In the genomic region with DNA sequence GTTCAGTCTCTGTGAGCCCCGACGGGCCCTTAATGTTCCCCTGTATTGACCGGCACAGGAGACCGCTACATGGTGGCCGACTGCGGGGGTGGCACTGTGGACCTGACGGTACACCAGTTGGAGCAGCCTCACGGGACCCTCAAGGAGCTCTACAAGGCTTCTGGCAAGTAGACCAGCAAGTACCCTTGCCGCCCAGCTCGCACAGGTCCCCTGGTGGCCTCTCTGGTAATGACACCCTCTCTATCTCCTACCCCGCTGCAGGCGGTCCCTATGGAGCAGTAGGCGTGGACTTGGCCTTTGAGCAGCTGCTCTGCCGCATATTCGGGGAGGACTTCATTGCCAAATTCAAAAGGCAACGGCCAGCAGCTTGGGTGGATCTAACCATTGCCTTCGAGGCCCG, we compare ENCODE assay signal across 9 mouse cellular contexts. TPM values are rescaled to one million over a fixed set of nuclear protein-coding genes. Genes with fewer than 3 reads are reported as not detected.
DNase-seq lines count a peak whose midpoint lies in the region; ATAC-seq and TF ChIP-seq lines count a peak whose summit lies in the region.
"Had no signal": no experiment of that assay in that cellular context is flagged by ENCODE, and none has a peak within 500 bp of the region (broad histone marks: within the 10 kb centered on the region; RNA-seq: fewer than 3 reads in every experiment).

No protein-coding gene starts in this region.

- H3K4me1 ChIP-seq in intestine, postnatal 0 days (replicated peaks; ENCODE audit: control insufficient read depth, insufficient read depth, low read length), result no peaks in the 10 kb centered on the region
- 0 out of 2 replicates have a peak, but pooled peaks cover 2% of the 10 kb centered on the region for H3K4me1 ChIP-seq in limb, embryonic 11.5 days (ENCODE audit: control insufficient read depth, insufficient read depth, low read length)
- 0 out of 2 replicates have a peak, but pooled peaks cover 3% of the 10 kb centered on the region for H3K4me1 ChIP-seq in midbrain, embryonic 14.5 days (ENCODE audit: control insufficient read depth, insufficient read depth, low read length)

- 27% methylated on average over 18 of the region's 18 CpGs for WGBS in intestine, postnatal 0 days
- WGBS in limb, embryonic 11.5 days, result 25% methylated on average over 18 of the region's 18 CpGs
- WGBS in midbrain, embryonic 14.5 days, result 29% methylated on average over 18 of the region's 18 CpGs

- ATAC-seq in common myeloid progenitor, adult 5-6 weeks (replicated peaks; ENCODE audit: low read depth, poor library complexity, severe bottlenecking), result peak; percentile 92
- ATAC-seq in intestine, postnatal 0 days, result peak; percentile 69
- ATAC-seq in limb, embryonic 11.5 days (ENCODE audit: insufficient number of reproducible peaks, low FRiP score, low TSS enrichment, low read depth), result 0 out of 2 replicates have a peak, but pooled peaks have one; percentile 14
- ATAC-seq in midbrain, embryonic 14.5 days (ENCODE audit: low FRiP score, low TSS enrichment), result no peak; the same call in 1 of the 2 replicates
- ATAC-seq: Patski had no signal

- TF ChIP-seq CTCF in intestine, postnatal 0 days (IDR thresholded peaks at IDR 0.05; ENCODE audit: low read depth), result peak; percentile 88

- H3K4me3 ChIP-seq in intestine, postnatal 0 days (ENCODE audit: low read depth, low read length), result no peak overlapping the region
- H3K4me3 ChIP-seq in limb, embryonic 11.5 days (ENCODE audit: low read depth, low read length), result no peak overlapping the region
- no peak overlapping the region for H3K4me3 ChIP-seq in midbrain, embryonic 14.5 days (replicated peaks; ENCODE audit: low read depth, low read length)

- no peak overlapping the region for H3K27ac ChIP-seq in intestine, postnatal 0 days (ENCODE audit: low read depth, low read length)
- H3K27ac ChIP-seq in limb, embryonic 11.5 days (replicated peaks; ENCODE audit: low read depth, low read length), result no peak overlapping the region
- H3K27ac ChIP-seq in midbrain, embryonic 14.5 days (replicated peaks; ENCODE audit: low read depth, low read length), result no peak overlapping the region

- H3K9me3 ChIP-seq in intestine, postnatal 0 days (ENCODE audit: control insufficient read depth), result no peaks in the 10 kb centered on the region
- H3K9me3 ChIP-seq in limb, embryonic 11.5 days (ENCODE audit: control insufficient read depth, low read length), result no peaks in the 10 kb centered on the region
- no peaks in the 10 kb centered on the region for H3K9me3 ChIP-seq in midbrain, embryonic 14.5 days (ENCODE audit: control insufficient read depth, low read length)

- peak overlapping the region; percentile 52 for H3K4me2 ChIP-seq in intestine, postnatal 0 days (replicated peaks; ENCODE audit: low read depth)
- no peak overlapping the region for H3K4me2 ChIP-seq in limb, embryonic 11.5 days (ENCODE audit: low read depth, severe bottlenecking)
- H3K4me2 ChIP-seq in midbrain, embryonic 14.5 days (ENCODE audit: low read length), result no peak overlapping the region

- peak; percentile 73 to 89 for DNase-seq in adrenal gland, adult (ENCODE audit: inconsistent age in 2 of 2, low spot score in 1 of 2)
- DNase-seq in adrenal gland, adult 8-10 months, result no peak
- DNase-seq in gastrocnemius, postnatal 25 days, result peak; percentile 75
- peak; percentile 85 for DNase-seq in limb, embryonic 11.5 days (ENCODE audit: low spot score)
- DNase-seq in midbrain, embryonic 14.5 days, result peak; percentile 61
- peak; percentile 85 to 92 for DNase-seq in spleen, postnatal 10 days (ENCODE audit: low spot score in 2 of 2)

- H3K27me3 ChIP-seq in intestine, postnatal 0 days (replicated peaks; ENCODE audit: control insufficient read depth, insufficient read depth, low read length), result no peaks in the 10 kb centered on the region
- no peaks in the 10 kb centered on the region for H3K27me3 ChIP-seq in limb, embryonic 11.5 days (ENCODE audit: control insufficient read depth, insufficient read depth, low read length)
- no peaks in the 10 kb centered on the region for H3K27me3 ChIP-seq in midbrain, embryonic 14.5 days (ENCODE audit: control insufficient read depth, insufficient read depth, low read length)
- H3K27me3 ChIP-seq: Patski had no signal

- H3K9ac ChIP-seq in intestine, postnatal 0 days (ENCODE audit: low read depth, low read length), result no peak overlapping the region
- H3K9ac ChIP-seq in limb, embryonic 11.5 days (ENCODE audit: low read length), result no peak overlapping the region
- H3K9ac ChIP-seq in midbrain, embryonic 14.5 days (replicated peaks; ENCODE audit: low read length), result no peak overlapping the region

- H3K36me3 ChIP-seq in intestine, postnatal 0 days (ENCODE audit: control insufficient read depth, insufficient read depth), result peaks cover 32% of the 10 kb centered on the region
- peaks cover 21% of the 10 kb centered on the region for H3K36me3 ChIP-seq in limb, embryonic 11.5 days (ENCODE audit: control insufficient read depth, insufficient read depth, low read length)
- peaks cover 41% of the 10 kb centered on the region for H3K36me3 ChIP-seq in midbrain, embryonic 14.5 days (ENCODE audit: control insufficient read depth, insufficient read depth, low read length)

RNA-seq across cellular contexts. Expression of gene Gm11037, which starts 9.3 kb away (rescaled TPM):
- not detected for total RNA-seq in adrenal gland, adult 8-10 months (2022)
- total RNA-seq in common myeloid progenitor, adult 5-6 weeks (2017), result not detected in 2 replicates
- total RNA-seq in gastrocnemius, postnatal 25 days (2021), result not detected
- not detected in 2 replicates for polyA plus RNA-seq in intestine, postnatal 0 days (2015; fragmentation: Nextera tagmentation; extraction: Ambion mirVana)
- polyA plus RNA-seq in limb, embryonic 11.5 days (2014; fragmentation: Nextera tagmentation; extraction: Ambion mirVana), result not detected in 2 replicates
- not detected in 2 replicates for polyA plus RNA-seq in midbrain, embryonic 14.5 days (2014; fragmentation: Nextera tagmentation; extraction: Ambion mirVana)
- polyA plus RNA-seq: Patski had no signal

RNA-seq across cellular contexts. Expression of gene Hspa12b, which starts 15.5 kb away (rescaled TPM):
- 10 to 100 TPM in 2 of 4 experiments, 1 to 10 TPM in 2; 8.1 to 16.8 (median 10.4) TPM for total RNA-seq in adrenal gland, adult 8-10 months (2022)
- total RNA-seq in common myeloid progenitor, adult 5-6 weeks (2017), result 0.92 and 0.96 TPM in 2 replicates
- 10 to 100 TPM; 14.5 to 16.6 TPM for total RNA-seq in gastrocnemius, postnatal 25 days (2021)
- 2.1 and 2.3 TPM in 2 replicates for polyA plus RNA-seq in intestine, postnatal 0 days (2015; fragmentation: Nextera tagmentation; extraction: Ambion mirVana)
- polyA plus RNA-seq in limb, embryonic 11.5 days (2014; fragmentation: Nextera tagmentation; extraction: Ambion mirVana), result 9.6 and 12.7 TPM in 2 replicates
- 1.5 and 1.7 TPM in 2 replicates for polyA plus RNA-seq in midbrain, embryonic 14.5 days (2014; fragmentation: Nextera tagmentation; extraction: Ambion mirVana)

RNA-seq across cellular contexts. Expression of gene 1700037H04Rik, which starts 17.3 kb away (rescaled TPM):
- total RNA-seq in adrenal gland, adult 8-10 months (2022), result 10 to 100 TPM; 32.2 to 68.7 (median 53.9) TPM
- total RNA-seq in common myeloid progenitor, adult 5-6 weeks (2017), result 29.2 and 30.8 TPM in 2 replicates
- 1 to 10 TPM; 3.3 to 6.6 TPM for total RNA-seq in gastrocnemius, postnatal 25 days (2021)
- polyA plus RNA-seq in intestine, postnatal 0 days (2015; fragmentation: Nextera tagmentation; extraction: Ambion mirVana), result 145 and 164 TPM in 2 replicates
- 78.0 and 78.9 TPM in 2 replicates for polyA plus RNA-seq in limb, embryonic 11.5 days (2014; fragmentation: Nextera tagmentation; extraction: Ambion mirVana)
- polyA plus RNA-seq in midbrain, embryonic 14.5 days (2014; fragmentation: Nextera tagmentation; extraction: Ambion mirVana), result 76.4 and 85.7 TPM in 2 replicates

RNA-seq across cellular contexts. Expression of gene Cenpb, which starts 37.3 kb away (rescaled TPM):
- total RNA-seq in adrenal gland, adult 8-10 months (2022), result 10 to 100 TPM; 63.5 to 76.9 (median 73.5) TPM
- 17.6 and 18.7 TPM in 2 replicates for total RNA-seq in common myeloid progenitor, adult 5-6 weeks (2017)
- 10 to 100 TPM; 58.9 to 61.8 TPM for total RNA-seq in gastrocnemius, postnatal 25 days (2021)
- polyA plus RNA-seq in intestine, postnatal 0 days (2015; fragmentation: Nextera tagmentation; extraction: Ambion mirVana), result 15.9 and 17.4 TPM in 2 replicates
- polyA plus RNA-seq in limb, embryonic 11.5 days (2014; fragmentation: Nextera tagmentation; extraction: Ambion mirVana), result 6.8 and 8.5 TPM in 2 replicates
- polyA plus RNA-seq in midbrain, embryonic 14.5 days (2014; fragmentation: Nextera tagmentation; extraction: Ambion mirVana), result 11.1 TPM in 2 replicates

RNA-seq across cellular contexts. Expression of gene Cdc25b, which starts 44.2 kb away (rescaled TPM):
- 1 to 10 TPM; 4.5 to 9.4 (median 6.3) TPM for total RNA-seq in adrenal gland, adult 8-10 months (2022)
- total RNA-seq in common myeloid progenitor, adult 5-6 weeks (2017), result 13.3 and 15.8 TPM in 2 replicates
- total RNA-seq in gastrocnemius, postnatal 25 days (2021), result 1 to 10 TPM; 1.5 to 4.8 TPM
- 10.9 and 12.4 TPM in 2 replicates for polyA plus RNA-seq in intestine, postnatal 0 days (2015; fragmentation: Nextera tagmentation; extraction: Ambion mirVana)
- polyA plus RNA-seq in limb, embryonic 11.5 days (2014; fragmentation: Nextera tagmentation; extraction: Ambion mirVana), result 48.7 and 49.6 TPM in 2 replicates
- polyA plus RNA-seq in midbrain, embryonic 14.5 days (2014; fragmentation: Nextera tagmentation; extraction: Ambion mirVana), result 16.4 and 31.5 TPM in 2 replicates
